Mouse (Mus musculus): Measurements from ENCODE around the gene Gm20441. TPM values are rescaled to one million over a fixed set of nuclear protein-coding genes. Genes with fewer than 3 reads are reported as not detected.

The Gm20441 gene
- polyA plus RNA-seq, 1 experiment from 2014 or later: not detected

- Histone ChIP-seq H3K9me3 (replicated peaks; ENCODE audit: control insufficient read depth, low read length) (no peaks in the 10 kb centered on the region), H3K27me3 (ENCODE audit: control insufficient read depth, insufficient read depth, low read length) (no peaks in the 10 kb centered on the region), H3K9ac (ENCODE audit: low read depth, low read length) (no peak overlapping the region), H3K4me3 (ENCODE audit: low read depth, low read length) (no peak overlapping the region), H3K4me2 (no peak overlapping the region), H3K27ac (ENCODE audit: low read depth, low read length) (no peak overlapping the region), H3K36me3 (ENCODE audit: control insufficient read depth, insufficient read depth, low read length) (no peaks in the 10 kb centered on the region), H3K4me1 (ENCODE audit: control insufficient read depth, insufficient read depth, low read length) (no peaks in the 10 kb centered on the region)
- 84% methylated on average over 5 of the region's 5 CpGs for WGBS (ENCODE audit: insufficient replicate concordance)
- no peak for ATAC-seq (replicated peaks; ENCODE audit: insufficient number of reproducible peaks, low FRiP score, low TSS enrichment)
Observed at GRCm38 (mm10) chr10:75789841-75790240, 9.1 kb upstream of the Gm20441 start.

GRCm38 (mm10) chr10:75789081-75789735 is 8.5 kb upstream of the Gm20441 start:
- WGBS (ENCODE audit: insufficient replicate concordance): 76% methylated on average over 6 of the region's 6 CpGs

GRCm38 (mm10) chr10:75788277-75788676 is 7.5 kb upstream of the Gm20441 start:
- Histone ChIP-seq H3K4me1 (ENCODE audit: control insufficient read depth, insufficient read depth, low read length) (no peaks in the 10 kb centered on the region), H3K9me3 (replicated peaks; ENCODE audit: control insufficient read depth, low read length) (no peaks in the 10 kb centered on the region), H3K27me3 (ENCODE audit: control insufficient read depth, insufficient read depth, low read length) (no peaks in the 10 kb centered on the region; the same call in 1 of the 2 replicates), H3K4me2 (no peak overlapping the region), H3K36me3 (ENCODE audit: control insufficient read depth, insufficient read depth, low read length) (no peaks in the 10 kb centered on the region), H3K4me3 (ENCODE audit: low read depth, low read length) (no peak overlapping the region), H3K9ac (ENCODE audit: low read depth, low read length) (no peak overlapping the region), H3K27ac (ENCODE audit: low read depth, low read length) (no peak overlapping the region)
- no peak for ATAC-seq (replicated peaks; ENCODE audit: insufficient number of reproducible peaks, low FRiP score, low TSS enrichment)
- WGBS (ENCODE audit: insufficient replicate concordance): 90% methylated on average over 8 of the region's 8 CpGs

More at GRCm38 (mm10) chr10:75789081-75789735, 8.5 kb upstream of the Gm20441 start:
- no peaks in the 10 kb centered on the region for H3K36me3 ChIP-seq (ENCODE audit: control insufficient read depth, insufficient read depth, low read length)
- H3K4me1 ChIP-seq (ENCODE audit: control insufficient read depth, insufficient read depth, low read length): no peaks in the 10 kb centered on the region
- H3K9me3 ChIP-seq (replicated peaks; ENCODE audit: control insufficient read depth, low read length): no peaks in the 10 kb centered on the region
- no peak overlapping the region for H3K4me3 ChIP-seq (ENCODE audit: low read depth, low read length)
- H3K4me2 ChIP-seq: no peak overlapping the region
- H3K9ac ChIP-seq (ENCODE audit: low read depth, low read length): no peak overlapping the region
- no peaks in the 10 kb centered on the region for H3K27me3 ChIP-seq (ENCODE audit: control insufficient read depth, insufficient read depth, low read length)
- no peak overlapping the region for H3K27ac ChIP-seq (ENCODE audit: low read depth, low read length)
- no peak for ATAC-seq (replicated peaks; ENCODE audit: insufficient number of reproducible peaks, low FRiP score, low TSS enrichment)

GRCm38 (mm10) chr10:75785442-75785841 is 4.7 kb upstream of the Gm20441 start:
- H3K27ac ChIP-seq (ENCODE audit: low read depth, low read length): no peak overlapping the region
- no peaks in the 10 kb centered on the region for H3K36me3 ChIP-seq (ENCODE audit: control insufficient read depth, insufficient read depth, low read length)
- H3K27me3 ChIP-seq (ENCODE audit: control insufficient read depth, insufficient read depth, low read length): peaks cover 4% of the 10 kb centered on the region
- H3K4me3 ChIP-seq (ENCODE audit: low read depth, low read length): no peak overlapping the region
- WGBS (ENCODE audit: insufficient replicate concordance): 54% methylated on average over 1 of the region's 1 CpGs
- no peak overlapping the region for H3K4me2 ChIP-seq
- no peak overlapping the region for H3K9ac ChIP-seq (ENCODE audit: low read depth, low read length)
- ATAC-seq (replicated peaks; ENCODE audit: insufficient number of reproducible peaks, low FRiP score, low TSS enrichment): no peak
- H3K9me3 ChIP-seq (replicated peaks; ENCODE audit: control insufficient read depth, low read length): no peaks in the 10 kb centered on the region
- 0 out of 2 replicates have a peak, but pooled peaks cover 4% of the 10 kb centered on the region for H3K4me1 ChIP-seq (ENCODE audit: control insufficient read depth, insufficient read depth, low read length)

GRCm38 (mm10) chr10:75779206-75780174 is 1.3 kb downstream of the Gm20441 start:
- peaks cover 20% of the 10 kb centered on the region for H3K27me3 ChIP-seq (ENCODE audit: control insufficient read depth, insufficient read depth, low read length)
- no peak overlapping the region for H3K27ac ChIP-seq (ENCODE audit: low read depth, low read length)
- H3K4me2 ChIP-seq: peak overlapping the region; percentile 95; the same call in 1 of the 2 replicates
- WGBS (ENCODE audit: insufficient replicate concordance): 39% methylated on average over 15 of the region's 15 CpGs
- ATAC-seq (replicated peaks; ENCODE audit: insufficient number of reproducible peaks, low FRiP score, low TSS enrichment): no peak
- no peaks in the 10 kb centered on the region for H3K9me3 ChIP-seq (replicated peaks; ENCODE audit: control insufficient read depth, low read length)
- H3K9ac ChIP-seq (ENCODE audit: low read depth, low read length): no peak overlapping the region
- no peak overlapping the region for H3K4me3 ChIP-seq (ENCODE audit: low read depth, low read length)
- H3K36me3 ChIP-seq (ENCODE audit: control insufficient read depth, insufficient read depth, low read length): no peaks in the 10 kb centered on the region
- 0 out of 2 replicates have a peak, but pooled peaks cover 5% of the 10 kb centered on the region for H3K4me1 ChIP-seq (ENCODE audit: control insufficient read depth, insufficient read depth, low read length)

GRCm38 (mm10) chr10:75777885-75778284 is 2.9 kb downstream of the Gm20441 start:
- ATAC-seq (replicated peaks; ENCODE audit: insufficient number of reproducible peaks, low FRiP score, low TSS enrichment): no peak
- H3K4me1 ChIP-seq (ENCODE audit: control insufficient read depth, insufficient read depth, low read length): peaks cover 5% of the 10 kb centered on the region; the same call in 1 of the 2 replicates
- peaks cover 20% of the 10 kb centered on the region for H3K27me3 ChIP-seq (ENCODE audit: control insufficient read depth, insufficient read depth, low read length)
- no peaks in the 10 kb centered on the region for H3K36me3 ChIP-seq (ENCODE audit: control insufficient read depth, insufficient read depth, low read length)
- WGBS (ENCODE audit: insufficient replicate concordance): 70% methylated on average over 2 of the region's 2 CpGs
- no peak overlapping the region for H3K9ac ChIP-seq (ENCODE audit: low read depth, low read length)
- H3K4me3 ChIP-seq (ENCODE audit: low read depth, low read length): no peak overlapping the region
- H3K9me3 ChIP-seq (replicated peaks; ENCODE audit: control insufficient read depth, low read length): no peaks in the 10 kb centered on the region
- no peak overlapping the region for H3K27ac ChIP-seq (ENCODE audit: low read depth, low read length)
- H3K4me2 ChIP-seq: no peak overlapping the region

GRCm38 (mm10) chr10:75776562-75776961 is 4.2 kb downstream of the Gm20441 start:
- Histone ChIP-seq H3K36me3 (ENCODE audit: control insufficient read depth, insufficient read depth, low read length) (no peaks in the 10 kb centered on the region), H3K4me3 (ENCODE audit: low read depth, low read length) (no peak overlapping the region), H3K4me2 (no peak overlapping the region), H3K27ac (ENCODE audit: low read depth, low read length) (no peak overlapping the region), H3K9me3 (replicated peaks; ENCODE audit: control insufficient read depth, low read length) (no peaks in the 10 kb centered on the region), H3K9ac (ENCODE audit: low read depth, low read length) (no peak overlapping the region), H3K4me1 (ENCODE audit: control insufficient read depth, insufficient read depth, low read length) (peaks cover 10% of the 10 kb centered on the region), H3K27me3 (ENCODE audit: control insufficient read depth, insufficient read depth, low read length) (peaks cover 20% of the 10 kb centered on the region)
- no peak for ATAC-seq (replicated peaks; ENCODE audit: insufficient number of reproducible peaks, low FRiP score, low TSS enrichment)
- 73% methylated on average over 6 of the region's 6 CpGs for WGBS (ENCODE audit: insufficient replicate concordance)

GRCm38 (mm10) chr10:75774587-75774986 is 6.2 kb downstream of the Gm20441 start:
- ATAC-seq (replicated peaks; ENCODE audit: insufficient number of reproducible peaks, low FRiP score, low TSS enrichment): no peak
- no peak overlapping the region for H3K4me2 ChIP-seq
- H3K27ac ChIP-seq (ENCODE audit: low read depth, low read length): no peak overlapping the region
- no peak overlapping the region for H3K9ac ChIP-seq (ENCODE audit: low read depth, low read length)
- 86% methylated on average over 9 of the region's 9 CpGs for whole genome bisulfite sequencing (ENCODE audit: insufficient replicate concordance)
- H3K4me3 ChIP-seq (ENCODE audit: low read depth, low read length): no peak overlapping the region
- peaks cover 9% of the 10 kb centered on the region for H3K27me3 ChIP-seq (ENCODE audit: control insufficient read depth, insufficient read depth, low read length)
- H3K4me1 ChIP-seq (ENCODE audit: control insufficient read depth, insufficient read depth, low read length): peaks cover 5% of the 10 kb centered on the region
- H3K9me3 ChIP-seq (replicated peaks; ENCODE audit: control insufficient read depth, low read length): no peaks in the 10 kb centered on the region
- no peaks in the 10 kb centered on the region for H3K36me3 ChIP-seq (ENCODE audit: control insufficient read depth, insufficient read depth, low read length)
